Mouse (Mus musculus) limb, embryonic 14.5 days (tissue): ENCODE measurements around the gene Mfng. TPM values are rescaled to one million over a fixed set of nuclear protein-coding genes. Genes with fewer than 3 reads are reported as not detected.
A peak's percentile ranks its signal among the peaks of the same experiment; 100 is the strongest.

Experiments
- ATAC-seq: fragments of 200-750 bp; cut with Nextera tagmentation; 2 replicates; pipeline ENCODE4 v1.8.0; 2017; ENCODE audit warnings: low read depth, moderate number of reproducible peaks, moderate TSS enrichment; ENCODE audit not compliant: low FRiP score
- DNase-seq: peaks from one replicate; pipeline ENCODE4 v3.0.0-alpha.2; 2015; ENCODE audit warnings: low spot score
- H3K27ac ChIP-seq: fragments of 300-500 bp; sonication (generic); replicated peaks from 2 replicates; pipeline ENCODE4 v1.5.1; 2014; ENCODE audit warnings: low read depth, mild to moderate bottlenecking, low read length, moderate library complexity, mixed read lengths
- H3K27me3 ChIP-seq: fragments of 300-500 bp; sonication (generic); 2 replicates; pipeline ENCODE4 v1.6.1; 2014; ENCODE audit warnings: low read length, mixed read lengths; ENCODE audit not compliant: control insufficient read depth, insufficient read depth
- H3K36me3 ChIP-seq: fragments of 300-500 bp; sonication (generic); 2 replicates; pipeline ENCODE4 v1.6.1; 2014; ENCODE audit warnings: mild to moderate bottlenecking, low read length, moderate library complexity, mixed read lengths; ENCODE audit not compliant: control insufficient read depth, insufficient read depth
- H3K4me1 ChIP-seq: fragments of 300-500 bp; sonication (generic); 2 replicates; pipeline ENCODE4 v1.6.1; 2014; ENCODE audit warnings: antibody characterized with exemption, low read length, mixed read lengths; ENCODE audit not compliant: control insufficient read depth, insufficient read depth
- H3K4me2 ChIP-seq: fragments of 300-500 bp; sonication (generic); replicated peaks from 2 replicates; pipeline ENCODE4 v1.6.1; 2014; ENCODE audit warnings: low read depth, mild to moderate bottlenecking, low read length, moderate library complexity; ENCODE audit not compliant: severe bottlenecking
- H3K4me3 ChIP-seq: fragments of 300-500 bp; sonication (generic); replicated peaks from 2 replicates; pipeline ENCODE4 v1.5.1; 2014; ENCODE audit warnings: low read length
- H3K9ac ChIP-seq: fragments of 300-500 bp; sonication (generic); 2 replicates; pipeline ENCODE4 v1.6.1; 2014; ENCODE audit warnings: mild to moderate bottlenecking, low read depth, low read length, moderate library complexity; ENCODE audit not compliant: severe bottlenecking
- H3K9me3 ChIP-seq: fragments of 300-500 bp; sonication (generic); 2 replicates; pipeline ENCODE4 v1.6.1; 2016; ENCODE audit warnings: low read length; ENCODE audit not compliant: control insufficient read depth
- POLR2A ChIP-seq: fragments of 200-500 bp; IDR thresholded peaks from 2 replicates; pipeline ENCODE4 v1.8.0; 2012; ENCODE audit warnings: inconsistent platforms, mild to moderate bottlenecking, moderate library complexity, borderline replicate concordance; ENCODE audit not compliant: insufficient read depth, insufficient read length; ENCODE audit errors: extremely low read depth
- WGBS: fragments of 180-500 bp; shearing (Covaris S2); extraction: QIAGEN DNeasy Blood & Tissue Kit; methylation state at CpG from one replicate; pipeline ENCODE4 v1.1.7; 2014; 5-methylcytosine and 5-hydroxymethylcytosine counted together
- polyA plus RNA-seq, 2 experiments: library from polyadenylated mRNA; depleted of rRNA in 1 of 2; stranded (reverse) in 1 of 2; unstranded in 1 of 2; fragments of >200 nt; fragmentation: Nextera tagmentation in 1 of 2; extraction: Ambion mirVana in 1 of 2; gene quantifications; 2 replicates each; pipeline versions ENCODE4 v1.2.1 to v1.2.3; 2012 to 2014

Mfng gene
- polyA plus RNA-seq, 2 experiments, result 10.1 to 13.9 TPM

- Histone ChIP-seq H3K4me3 (no peak overlapping the region), H3K27ac (no peak overlapping the region), H3K4me2 (no peak overlapping the region), H3K27me3 (peaks cover 53% of the 10 kb centered on the region), H3K36me3 (no peaks in the 10 kb centered on the region), H3K9me3 (no peaks in the 10 kb centered on the region), H3K9ac (no peak overlapping the region), H3K4me1 (peaks cover 3% of the 10 kb centered on the region; the same call in 1 of the 2 replicates)
- DNase-seq, result no peak
- 71% methylated on average over 7 of the region's 7 CpGs for WGBS
- TF ChIP-seq POLR2A, result no peak
- ATAC-seq, result no peak
Observed at GRCm38 (mm10) chr15:78720532-78720931, 52.7 kb downstream of the Mfng start.

- TF ChIP-seq POLR2A, result no peak
- DNase-seq, result peak; percentile 61
- Histone ChIP-seq H3K4me3 (no peak overlapping the region), H3K36me3 (no peaks in the 10 kb centered on the region), H3K27ac (no peak overlapping the region), H3K4me1 (peaks cover 3% of the 10 kb centered on the region; the same call in 1 of the 2 replicates), H3K4me2 (no peak overlapping the region), H3K27me3 (peaks cover 58% of the 10 kb centered on the region), H3K9ac (no peak overlapping the region), H3K9me3 (no peaks in the 10 kb centered on the region)
- no peak for ATAC-seq
- 2% methylated on average over 15 of the region's 16 CpGs for WGBS
Observed at GRCm38 (mm10) chr15:78720094-78720493, 53.2 kb downstream of the Mfng start.

GRCm38 (mm10) chr15:78719416-78719815 lies 53.9 kb downstream of the Mfng start:
- no peak for TF ChIP-seq POLR2A
- H3K36me3 ChIP-seq, result no peaks in the 10 kb centered on the region
- no peak overlapping the region for H3K4me3 ChIP-seq
- no peak for DNase-seq
- H3K9me3 ChIP-seq, result no peaks in the 10 kb centered on the region
- no peak overlapping the region for H3K27ac ChIP-seq
- ATAC-seq, result no peak
- no peak overlapping the region for H3K9ac ChIP-seq
- H3K4me2 ChIP-seq, result peak overlapping the region; percentile 76; the same call in 1 of the 2 replicates
- WGBS, result 5% methylated on average over 14 of the region's 14 CpGs
- peaks cover 62% of the 10 kb centered on the region for H3K27me3 ChIP-seq
- H3K4me1 ChIP-seq, result peaks cover 3% of the 10 kb centered on the region; the same call in 1 of the 2 replicates

- Histone ChIP-seq H3K4me2 (peak within 1 kb of the TSS; percentile 76), H3K4me3 (peak within 1 kb of the TSS; percentile 43), H3K27me3 (peaks cover 71% of the 10 kb centered on the region), H3K36me3 (no peaks in the 10 kb centered on the region), H3K4me1 (peaks cover 3% of the 10 kb centered on the region; the same call in 1 of the 2 replicates), H3K9ac (peak within 1 kb of the TSS; percentile 51), H3K9me3 (no peaks in the 10 kb centered on the region), H3K27ac (no peak within 1 kb of the TSS)
- WGBS, result 2% methylated on average over 49 of the region's 89 CpGs
- no peak for TF ChIP-seq POLR2A
- no peak for DNase-seq
- ATAC-seq, result no peak
Observed at GRCm38 (mm10) chr15:78718290-78719250, 54.7 kb downstream of the Mfng start, which contains the start of gene Elfn2. Elfn2 (minus strand) TSS chr15:78718771.

- H3K4me2 ChIP-seq, result no peak overlapping the region
- no peak for TF ChIP-seq POLR2A
- H3K27ac ChIP-seq, result no peak overlapping the region
- H3K4me1 ChIP-seq, result peaks cover 3% of the 10 kb centered on the region; the same call in 1 of the 2 replicates
- ATAC-seq (no peak), DNase-seq (no peak)
- peaks cover 87% of the 10 kb centered on the region for H3K27me3 ChIP-seq
- no peak overlapping the region for H3K4me3 ChIP-seq
- no peaks in the 10 kb centered on the region for H3K9me3 ChIP-seq
- WGBS, result 54% methylated on average over 13 of the region's 13 CpGs
- no peak overlapping the region for H3K9ac ChIP-seq
- no peaks in the 10 kb centered on the region for H3K36me3 ChIP-seq
Observed at GRCm38 (mm10) chr15:78716936-78717335, 56.3 kb downstream of the Mfng start.
